Mouse (Mus musculus) megakaryocyte, embryonic 14.5 days (primary cell): ENCODE measurements around the gene Ostc.

Source experiments
- FLI1 ChIP-seq: IDR thresholded peaks from 2 replicates; pipeline ENCODE4 v1.6.1; 2012; ENCODE audit warnings: low read length, inconsistent platforms, mixed read lengths
- GATA1 ChIP-seq: IDR thresholded peaks from 3 replicates; pipeline ENCODE4 v1.6.1; 2012; ENCODE audit warnings: mixed read lengths, low read length, inconsistent platforms, borderline replicate concordance

DNA sequence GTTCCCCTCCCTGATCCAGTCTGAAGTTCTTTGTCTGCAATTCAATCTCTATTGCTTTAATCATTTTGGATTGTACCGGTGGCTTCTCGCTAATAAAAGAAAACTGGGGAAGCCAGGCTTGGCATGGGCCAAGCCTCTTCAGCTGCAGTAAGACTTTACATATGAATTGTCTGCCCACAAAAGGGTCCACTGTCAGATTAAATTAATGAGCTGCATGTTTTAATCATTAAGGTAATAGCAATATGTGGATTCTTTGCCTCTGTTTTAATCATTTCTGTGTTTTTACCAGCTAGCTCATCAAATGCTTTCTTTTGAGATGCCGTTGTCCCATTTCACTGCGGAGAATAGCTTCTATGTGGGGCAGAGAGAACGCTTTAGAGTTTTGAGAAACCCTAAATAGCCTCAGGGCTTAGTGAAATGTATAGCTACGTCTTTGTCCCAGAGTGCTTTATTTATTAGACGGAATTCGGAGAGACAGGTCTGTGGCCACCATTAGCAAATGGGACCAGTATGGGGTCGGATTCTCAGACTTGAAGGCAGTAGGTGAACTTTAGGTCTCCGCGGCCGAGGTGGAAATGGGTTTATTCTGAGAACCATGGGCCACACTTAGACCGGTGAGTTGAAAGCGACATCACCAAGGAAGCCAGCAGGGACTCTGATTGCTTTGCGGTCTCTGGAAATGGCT, 49.1 kb upstream of the Ostc start:
- TF ChIP-seq GATA1 (no peak), FLI1 (no peak)
